Mouse (Mus musculus) thymus, adult 18-20 months (tissue): ENCODE results near the gene 2900011O08Rik.
"Not testable (repeated sequence)": the region's sequence is repeated elsewhere in the genome, so short reads cannot be mapped to it uniquely, and the experiment has no call there.

Experiments used
- DNase-seq, 2 experiments: peaks; one replicate each; pipeline ENCODE4 v3.0.0; 2022; ENCODE audit warnings: mixed read lengths in 2 of 2

Gene 2900011O08Rik

DNA sequence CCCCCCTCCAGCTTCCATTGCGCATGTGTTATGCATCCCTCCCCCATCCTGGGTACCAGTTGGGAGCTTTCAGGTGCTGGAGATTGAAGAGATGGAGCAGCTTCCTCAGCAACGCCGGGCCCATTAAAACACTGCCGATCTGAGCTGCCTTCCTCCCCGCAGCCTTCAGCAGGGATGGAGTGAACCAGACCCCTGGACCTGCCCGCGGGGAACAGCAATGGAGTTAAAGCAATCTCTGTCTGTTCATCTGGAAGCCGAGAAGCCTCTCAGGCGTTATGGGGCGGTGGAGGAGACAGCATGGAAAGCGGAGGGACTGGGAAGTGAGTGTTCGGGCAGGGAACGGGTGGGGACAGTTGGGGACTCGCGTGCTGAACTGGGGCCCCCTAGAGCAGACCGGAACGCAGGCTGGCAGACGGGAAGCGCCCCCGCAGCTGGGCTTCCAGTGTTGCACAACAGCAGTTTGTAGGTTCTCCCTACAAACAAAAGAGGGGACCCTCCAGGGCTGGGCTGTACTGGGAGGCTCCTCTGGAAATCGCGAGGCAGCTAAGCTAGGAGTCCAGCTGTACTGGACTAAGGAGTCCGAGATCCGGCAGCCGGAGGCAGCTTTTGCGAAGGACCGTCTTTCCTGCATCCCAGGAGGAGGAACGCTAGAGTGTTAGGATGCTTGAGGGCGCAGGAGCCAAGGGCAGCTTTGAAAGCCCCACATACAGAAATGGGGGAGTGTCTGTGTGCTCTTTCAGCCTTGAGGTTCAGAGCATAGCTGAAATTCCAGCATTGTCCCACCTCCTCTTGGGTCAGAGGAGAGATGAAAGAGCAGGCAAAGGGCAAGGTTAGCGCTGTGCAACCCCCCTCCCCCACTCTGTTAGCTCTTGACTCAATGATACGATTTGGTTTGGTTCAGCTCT is at the start of gene 2900011O08Rik, which contains the start of gene Ifitm7:
Gene 2900011O08Rik, plus strand, starts transcription at position 31 of the 905 bp plus-strand sequence.
Gene Ifitm7, minus strand, starts transcription at position 315 of the 905 bp plus-strand sequence.
- DNase-seq: no peak

DNA sequence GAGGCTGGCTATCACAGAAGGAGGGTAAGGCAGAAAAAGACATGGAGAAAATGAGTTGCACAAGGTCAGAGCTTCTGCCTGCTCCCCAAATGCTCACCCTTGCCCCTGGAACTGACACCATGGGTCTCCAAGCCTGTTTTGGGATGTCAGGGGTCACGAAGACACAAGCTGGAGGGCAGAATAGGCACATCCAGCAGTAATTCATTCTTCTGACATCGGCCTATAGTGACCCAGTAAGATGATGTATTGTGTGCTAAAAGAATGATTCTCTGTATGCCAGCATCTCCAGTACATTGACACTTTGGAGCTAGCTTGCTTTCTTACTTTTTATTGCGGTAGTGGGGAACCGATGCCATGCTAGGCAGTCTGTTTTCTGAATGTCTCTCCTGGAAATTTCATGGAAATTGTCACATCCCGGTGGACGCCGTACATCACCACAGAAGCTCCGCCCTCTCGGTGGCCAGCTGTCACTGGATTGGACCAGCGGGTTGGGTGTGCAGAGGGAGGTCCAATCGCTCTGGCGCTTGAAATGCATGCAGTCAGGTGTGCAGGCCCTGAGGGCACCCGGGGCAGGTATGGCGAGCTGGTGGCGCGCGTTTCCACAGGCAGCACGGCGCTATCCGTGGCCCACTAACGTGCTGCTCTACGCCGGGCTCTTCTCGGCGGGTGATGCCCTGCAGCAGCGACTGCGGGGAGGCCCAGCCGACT is 46.1 kb upstream of the 2900011O08Rik start:
- DNase-seq: no peak

DNA sequence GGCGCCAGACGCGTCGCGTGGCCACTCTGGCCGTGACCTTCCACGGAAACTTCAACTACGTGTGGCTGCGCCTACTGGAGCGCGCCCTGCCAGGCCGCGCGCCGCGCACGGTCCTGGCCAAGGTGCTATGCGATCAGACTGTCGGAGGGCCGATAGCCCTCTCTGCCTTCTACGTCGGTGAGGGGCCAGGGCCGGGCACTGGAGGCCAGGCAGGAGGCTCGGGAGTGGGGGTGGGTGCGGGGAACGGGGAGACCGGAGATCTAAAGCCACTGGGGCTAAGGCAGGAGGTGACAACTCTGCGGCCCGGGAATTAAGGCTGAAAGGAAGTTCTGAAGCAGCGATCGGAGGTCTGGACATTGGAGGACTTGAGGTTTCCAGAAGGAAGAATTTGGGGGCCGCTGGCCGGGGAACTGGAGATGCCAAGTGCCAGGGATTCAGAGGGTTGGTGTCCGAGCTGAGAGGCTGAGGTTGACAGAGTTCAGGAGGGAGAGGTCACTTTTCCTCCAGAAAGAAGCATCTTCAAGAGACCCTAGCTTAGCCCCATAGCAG is 45.5 kb upstream of the 2900011O08Rik start:
- no peak for DNase-seq

DNA sequence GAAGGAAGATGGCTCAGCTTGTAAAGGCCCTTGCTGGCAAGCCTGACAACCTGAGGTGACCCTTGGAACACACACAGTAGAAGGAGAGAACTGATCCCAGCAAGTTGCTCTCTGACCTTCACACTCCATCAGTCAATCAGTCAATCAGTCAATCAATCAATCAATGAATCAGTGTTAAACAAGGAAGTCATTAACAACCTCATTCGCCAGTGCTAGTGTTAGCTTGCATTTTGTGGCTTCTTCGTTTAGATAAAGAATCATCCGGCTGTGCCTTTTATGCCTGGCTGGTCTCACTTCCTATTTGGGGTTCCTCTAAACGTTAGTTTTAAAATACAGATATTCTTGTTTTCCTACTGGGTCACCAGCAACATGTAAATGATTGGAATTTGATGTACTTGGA is 42.2 kb upstream of the 2900011O08Rik start:
- DNase-seq: no peak

DNA sequence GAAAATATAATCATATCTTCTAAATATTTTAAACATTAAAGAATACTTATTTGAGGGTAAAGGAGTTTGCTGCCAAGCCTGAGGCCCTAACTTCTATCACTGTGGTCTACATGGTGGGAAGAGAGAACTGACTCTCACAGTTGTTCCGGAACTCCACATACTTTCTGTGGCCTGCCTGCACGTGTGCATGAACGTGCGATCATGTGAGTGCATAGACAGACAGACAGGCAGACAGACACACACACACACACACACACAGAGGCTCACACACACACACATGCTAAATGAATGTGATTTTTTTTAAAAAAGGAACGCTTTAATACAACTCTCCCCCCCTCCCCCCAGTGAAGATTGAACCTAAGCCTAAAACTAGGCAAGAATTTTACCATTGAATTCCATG is 41.7 kb upstream of the 2900011O08Rik start:
- DNase-seq: no peak

DNA sequence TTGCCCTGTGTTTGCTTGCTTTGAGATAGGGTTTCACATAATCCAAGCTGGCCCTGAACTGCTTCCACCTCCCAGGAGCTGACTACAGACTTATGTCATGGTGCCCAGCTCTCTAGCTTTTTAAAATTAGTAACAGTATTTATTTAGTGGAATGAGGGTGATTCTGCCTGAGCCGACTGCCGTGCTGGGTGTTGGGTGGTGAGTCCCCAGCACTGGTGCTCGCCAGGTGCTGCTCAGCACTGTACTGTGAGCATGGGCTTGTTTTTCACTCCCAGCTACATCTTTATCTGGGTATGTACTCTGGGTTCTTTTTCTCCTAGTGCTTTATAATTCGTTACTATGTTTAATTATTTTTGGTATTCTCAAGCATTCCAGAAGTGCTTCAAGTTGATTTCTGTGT is 41.3 kb upstream of the 2900011O08Rik start:
- DNase-seq: no peak

DNA sequence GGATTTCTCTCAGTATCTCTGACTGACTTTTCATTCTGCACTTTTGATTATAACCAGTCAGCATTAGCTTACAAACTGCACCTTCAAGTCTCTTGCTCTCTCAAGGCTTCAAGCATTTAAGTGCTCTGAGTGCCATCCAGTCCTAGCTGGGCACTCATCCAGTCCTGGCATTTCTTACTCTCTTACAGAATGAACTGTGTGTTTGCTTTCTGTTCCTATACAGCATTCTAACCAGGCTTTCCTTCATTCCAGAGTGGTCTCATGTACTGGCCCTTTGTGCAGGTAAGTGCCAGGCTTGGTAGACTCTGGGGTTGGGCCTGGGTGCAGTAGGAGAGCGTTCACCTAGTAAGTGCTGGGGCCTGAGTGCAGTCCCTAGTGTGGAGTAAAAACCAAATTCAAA is 40.1 kb upstream of the 2900011O08Rik start:
- no peak for DNase-seq

DNA sequence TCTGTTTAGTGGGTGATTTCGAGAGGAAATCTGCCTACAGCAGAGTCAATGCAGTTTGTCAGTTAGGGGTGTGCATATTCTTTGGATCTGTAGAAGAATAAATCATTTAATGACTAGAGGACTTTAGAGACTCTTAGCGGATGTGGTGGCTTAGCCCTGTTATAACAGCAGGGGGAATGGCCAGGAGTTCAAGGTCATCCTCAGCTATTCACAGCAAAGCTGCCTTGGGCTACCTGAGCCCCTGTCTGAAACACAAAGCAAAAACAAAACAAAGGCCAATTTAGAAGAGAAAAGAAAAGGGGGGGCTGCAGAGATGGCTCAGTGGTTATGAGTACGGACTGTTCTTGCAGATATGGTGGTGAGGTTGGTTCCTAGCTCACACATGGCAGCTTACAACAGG is 35.2 kb upstream of the 2900011O08Rik start:
- DNase-seq: no peak

DNA sequence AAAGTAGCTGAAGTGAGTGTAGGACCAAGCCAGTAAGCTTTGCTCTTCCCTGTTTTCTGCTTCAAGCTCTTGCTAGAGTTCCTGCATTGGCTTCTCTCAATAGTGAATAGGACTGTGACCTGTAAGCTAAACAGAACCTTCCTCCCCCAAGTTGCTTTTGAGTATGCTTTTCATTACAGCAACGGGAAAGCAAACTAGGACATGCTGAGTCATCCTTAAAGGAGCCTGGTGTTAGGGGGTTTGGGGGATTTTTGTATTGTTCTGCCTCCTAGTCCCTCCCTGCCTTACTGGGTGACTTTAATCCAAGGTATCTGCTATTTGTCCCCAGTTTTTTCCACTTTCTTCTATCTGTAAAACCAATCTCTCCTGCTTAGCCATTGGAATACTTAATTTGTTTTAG is 24.4 kb upstream of the 2900011O08Rik start:
- DNase-seq: no peak

DNA sequence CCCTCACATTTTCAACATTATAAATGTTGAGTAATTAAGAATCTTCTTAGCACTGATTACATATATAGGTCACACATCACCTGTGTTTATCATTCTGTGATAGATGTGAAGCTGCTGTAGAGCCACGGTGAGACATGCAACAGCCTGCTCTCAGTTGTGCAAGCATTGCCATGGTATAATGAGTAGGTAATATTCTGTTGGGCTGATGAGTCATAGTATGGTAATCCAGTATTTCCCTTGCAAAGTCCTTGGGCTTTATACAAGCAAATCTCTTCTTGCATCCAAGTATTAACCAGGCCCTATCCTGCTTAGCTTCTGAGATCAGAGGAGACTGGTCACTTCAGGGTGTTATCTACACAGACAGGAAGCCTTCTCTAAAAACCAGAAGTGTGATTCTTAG is 17.3 kb upstream of the 2900011O08Rik start:
- DNase-seq: no peak

DNA sequence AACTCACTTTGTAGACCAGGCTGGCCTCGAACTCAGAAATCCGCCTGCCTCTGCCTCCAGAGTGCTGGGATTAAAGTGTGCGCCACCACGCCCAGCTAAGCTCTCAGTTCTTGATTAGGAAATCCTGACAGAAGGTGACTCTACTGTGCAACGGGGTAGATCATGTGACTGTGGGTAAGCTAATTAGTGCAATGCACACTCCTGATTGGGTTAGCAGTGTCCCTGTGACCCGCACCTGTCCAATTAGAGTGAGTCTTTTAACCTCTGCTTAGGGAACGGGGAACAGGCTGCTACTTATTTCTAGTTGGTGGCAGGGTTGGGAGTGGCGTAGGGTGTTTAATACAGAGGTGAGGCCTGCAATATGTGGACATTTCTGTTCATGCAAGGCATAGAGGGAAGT is 14.4 kb upstream of the 2900011O08Rik start:
- DNase-seq: no peak

DNA sequence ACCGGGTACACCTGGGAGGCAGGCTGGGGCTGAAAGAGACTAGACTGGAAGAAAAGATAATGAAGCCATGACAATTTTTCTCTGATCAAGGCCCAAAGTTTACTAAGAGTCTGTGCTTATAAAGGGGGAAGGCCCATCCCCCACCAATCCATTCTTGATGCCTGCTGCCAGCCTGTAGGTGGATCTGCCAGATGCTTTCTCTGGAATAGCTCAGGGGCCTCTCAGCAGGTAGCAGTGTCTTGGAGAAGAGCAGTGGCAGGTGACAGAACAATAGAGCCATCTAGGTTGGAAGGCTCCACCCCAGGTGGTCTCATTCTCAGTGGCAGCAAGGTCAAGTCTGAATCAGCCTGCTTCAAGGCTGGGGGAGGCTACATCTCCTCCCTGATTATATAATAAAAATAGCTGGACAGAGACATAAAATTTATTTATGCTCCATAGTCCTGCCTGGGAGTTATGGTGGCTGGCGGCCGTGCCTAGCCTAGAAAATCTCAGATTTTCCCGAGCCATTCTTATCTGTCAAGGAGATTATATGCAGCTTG is 10.0 kb upstream of the 2900011O08Rik start:
- not testable (repeated sequence) for DNase-seq

DNA sequence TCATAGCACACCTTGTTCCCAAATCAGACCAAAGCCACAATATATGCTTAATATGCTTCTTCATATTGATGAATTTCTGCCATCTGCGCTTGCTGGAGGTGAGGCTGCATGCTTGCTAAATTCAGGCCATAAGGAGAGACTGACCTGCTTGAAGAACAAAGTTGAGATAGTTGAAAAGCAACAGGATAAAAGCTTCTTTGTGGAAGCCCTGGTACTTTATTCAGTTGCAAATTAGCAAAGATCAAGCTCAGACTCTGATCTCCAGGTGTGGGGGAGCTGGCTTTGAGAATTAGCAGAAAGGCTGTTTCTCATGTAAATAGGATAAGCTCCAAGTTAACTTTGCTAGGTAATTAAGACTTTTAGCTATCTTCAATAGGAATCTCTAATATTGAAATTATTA is 9.4 kb upstream of the 2900011O08Rik start:
- not testable (repeated sequence) for DNase-seq

DNA sequence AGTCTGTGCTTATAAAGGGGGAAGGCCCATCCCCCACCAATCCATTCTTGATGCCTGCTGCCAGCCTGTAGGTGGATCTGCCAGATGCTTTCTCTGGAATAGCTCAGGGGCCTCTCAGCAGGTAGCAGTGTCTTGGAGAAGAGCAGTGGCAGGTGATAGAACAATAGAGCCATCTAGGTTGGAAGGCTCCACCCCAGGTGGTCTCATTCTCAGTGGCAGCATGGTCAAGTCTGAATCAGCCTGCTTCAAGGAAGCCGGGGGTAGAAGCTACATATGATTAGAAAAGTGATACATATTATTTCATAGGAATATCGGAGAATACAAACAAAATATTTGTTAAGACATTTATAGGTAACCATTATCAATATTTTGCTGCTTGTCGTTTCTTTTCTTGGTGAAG is 4.7 kb upstream of the 2900011O08Rik start:
- DNase-seq: not testable (repeated sequence)

DNA sequence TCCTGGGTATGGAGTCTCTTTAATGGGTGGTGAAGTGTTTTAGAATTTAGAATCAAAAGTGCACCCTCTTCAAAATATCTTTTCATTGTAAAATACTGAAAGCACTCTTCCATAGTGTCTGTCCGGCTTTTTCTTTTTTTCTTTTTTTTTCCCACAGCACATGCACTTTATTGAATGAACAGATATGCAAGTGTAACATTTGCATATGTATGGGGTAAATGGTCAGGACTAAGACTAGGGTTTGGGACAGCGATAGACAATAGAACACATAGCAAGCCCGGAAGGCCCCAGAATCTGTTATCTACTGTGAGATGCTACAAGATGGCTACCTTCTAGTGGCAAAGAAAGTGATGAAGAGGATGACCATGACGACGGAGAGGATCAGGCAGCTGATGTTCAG is 3.2 kb upstream of the 2900011O08Rik start:
- DNase-seq: no peak

DNA sequence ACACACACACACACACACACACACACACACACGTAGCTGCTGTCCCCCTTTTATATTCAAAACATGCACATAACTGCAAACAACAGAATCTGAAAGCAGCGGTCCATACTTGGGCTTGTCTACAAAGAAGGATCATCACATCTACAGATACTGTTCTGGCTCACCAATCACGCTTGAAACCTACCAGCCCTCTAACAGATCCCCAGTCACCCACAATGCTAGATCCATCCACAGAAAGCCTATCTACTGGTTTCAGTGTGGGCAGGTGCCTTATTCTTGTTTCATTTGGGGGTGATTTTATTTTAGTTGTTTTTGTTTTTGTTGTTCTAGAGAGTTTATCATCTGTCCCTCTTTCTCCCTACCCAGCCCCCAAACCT is 219 bp upstream of the 2900011O08Rik start:
- no peak for DNase-seq

DNA sequence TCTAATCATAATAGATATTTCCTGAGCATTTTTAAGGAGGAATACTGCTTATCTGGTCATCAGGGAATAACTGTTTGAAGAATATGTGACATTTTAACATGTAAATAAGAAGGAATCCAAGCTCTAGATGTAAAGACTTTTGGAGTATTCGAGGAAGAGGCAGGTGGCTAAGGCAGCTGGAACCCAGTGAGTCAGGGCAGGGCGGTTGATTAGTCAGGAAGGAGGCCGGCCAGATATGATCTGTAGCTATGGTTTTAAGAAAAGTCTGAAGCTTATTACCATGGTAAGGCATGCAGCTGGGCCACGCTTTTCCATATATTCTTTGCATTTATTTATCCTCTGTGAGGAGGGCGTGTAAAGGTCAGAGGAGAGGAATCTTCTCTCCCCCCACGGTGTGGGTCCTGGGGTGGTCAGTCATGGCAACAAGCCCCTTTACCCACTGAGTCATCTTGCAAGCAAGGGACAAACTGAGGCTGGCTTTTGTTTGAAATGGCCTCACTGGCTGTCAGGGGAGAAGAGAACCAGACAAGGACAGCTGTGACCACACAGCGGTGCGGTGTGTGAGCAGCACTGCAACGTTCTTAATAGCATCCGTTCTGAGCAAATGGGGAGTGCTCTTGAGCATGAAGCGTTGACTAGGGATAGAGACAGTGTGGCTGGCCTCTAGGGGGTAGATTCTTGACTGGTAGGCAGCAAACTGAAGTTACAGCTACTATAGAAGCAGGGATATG is 6.3 kb downstream of the 2900011O08Rik start:
- DNase-seq: no peak

DNA sequence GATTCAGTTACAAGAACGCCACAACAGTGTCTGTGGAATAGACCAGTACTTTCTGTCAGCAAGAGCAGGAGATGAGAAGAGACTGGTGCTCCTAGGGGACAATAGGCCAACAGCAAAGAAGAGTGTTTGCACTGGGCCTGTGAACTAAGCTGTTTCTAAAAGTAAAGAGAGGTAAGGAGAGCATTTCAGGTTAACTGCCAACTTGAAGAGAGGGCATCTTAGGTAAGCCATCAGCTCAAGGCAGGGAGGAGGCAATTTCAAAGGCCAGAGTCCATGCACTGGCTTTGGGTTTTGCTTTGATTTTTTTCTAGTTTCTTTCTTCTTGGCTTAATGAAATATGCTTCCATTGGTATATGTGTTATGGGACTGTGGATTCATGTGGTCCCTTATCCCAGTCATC is 7.7 kb downstream of the 2900011O08Rik start:
- DNase-seq: no peak

DNA sequence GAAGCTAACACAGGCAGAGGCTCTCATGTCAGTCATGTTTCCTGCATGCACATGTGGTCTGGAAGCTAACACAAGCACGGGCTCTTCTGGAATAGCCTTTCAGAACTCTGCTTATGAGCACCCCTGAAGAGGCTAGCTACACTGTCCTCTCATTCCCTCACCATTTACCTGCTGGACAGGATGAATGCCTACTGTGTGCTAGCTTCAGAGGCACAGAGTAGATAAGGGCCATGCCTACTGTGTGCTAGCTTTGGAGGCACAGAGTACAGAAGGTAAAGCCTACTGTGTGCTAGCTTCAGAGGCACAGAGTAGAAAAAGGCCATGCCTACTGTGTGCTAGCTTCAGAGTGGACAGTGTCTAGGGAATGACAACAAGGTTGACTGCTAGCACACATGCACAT is 8.1 kb downstream of the 2900011O08Rik start:
- no peak for DNase-seq

DNA sequence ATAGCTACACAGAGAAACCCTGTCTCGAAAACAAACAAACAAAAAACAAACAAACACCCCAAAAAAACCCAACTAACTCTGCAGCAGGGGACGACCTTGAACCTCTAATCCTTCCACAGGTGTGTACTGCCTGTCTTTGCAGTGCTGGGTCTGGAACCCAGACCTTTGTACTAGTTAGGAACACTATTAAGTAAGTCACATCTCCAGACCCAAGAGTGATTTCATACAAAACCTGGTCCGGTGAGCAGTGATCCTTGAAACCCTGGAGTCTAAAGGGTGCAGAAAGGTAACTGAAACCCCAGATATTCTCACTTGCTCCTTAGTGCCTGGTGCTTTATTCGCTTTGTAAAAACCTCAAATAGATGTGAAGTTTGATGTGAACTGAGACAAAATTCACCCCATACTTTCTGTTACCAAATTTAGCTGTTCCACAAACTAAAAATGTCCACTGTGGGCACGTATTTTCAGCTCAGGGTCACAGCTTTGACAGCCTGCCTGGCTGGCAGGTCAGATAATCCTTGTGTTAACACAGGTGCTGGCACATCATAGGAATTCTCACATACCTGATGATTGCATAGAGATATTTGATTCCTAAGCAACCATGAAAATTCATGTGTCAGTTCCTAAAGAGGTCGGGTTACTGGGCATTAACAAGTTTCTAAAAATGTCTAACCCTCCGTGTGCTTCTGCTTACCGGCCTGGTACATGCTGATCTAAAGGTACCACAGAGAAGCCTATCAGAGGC is 17.2 kb downstream of the 2900011O08Rik start:
- no peak for DNase-seq

DNA sequence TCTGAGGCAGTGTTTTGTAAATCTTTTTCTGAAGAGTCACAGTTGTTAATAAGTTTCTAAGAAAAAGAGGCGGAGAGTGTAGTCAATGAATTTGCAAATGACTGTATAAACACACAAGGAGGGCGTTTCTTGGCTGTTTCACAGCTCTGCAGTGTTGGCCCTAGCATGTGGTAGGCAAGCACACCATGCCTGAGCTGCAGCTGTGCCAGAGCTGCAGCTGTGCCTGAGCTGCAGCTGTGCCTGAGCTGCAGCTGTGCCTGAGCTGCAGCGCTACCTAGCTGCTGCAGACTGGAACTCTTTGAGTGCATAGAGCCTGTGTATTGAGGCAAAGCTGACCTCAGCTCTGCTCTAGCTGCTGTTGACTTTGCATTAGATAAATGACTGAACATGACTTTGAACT is 17.8 kb downstream of the 2900011O08Rik start:
- no peak for DNase-seq

DNA sequence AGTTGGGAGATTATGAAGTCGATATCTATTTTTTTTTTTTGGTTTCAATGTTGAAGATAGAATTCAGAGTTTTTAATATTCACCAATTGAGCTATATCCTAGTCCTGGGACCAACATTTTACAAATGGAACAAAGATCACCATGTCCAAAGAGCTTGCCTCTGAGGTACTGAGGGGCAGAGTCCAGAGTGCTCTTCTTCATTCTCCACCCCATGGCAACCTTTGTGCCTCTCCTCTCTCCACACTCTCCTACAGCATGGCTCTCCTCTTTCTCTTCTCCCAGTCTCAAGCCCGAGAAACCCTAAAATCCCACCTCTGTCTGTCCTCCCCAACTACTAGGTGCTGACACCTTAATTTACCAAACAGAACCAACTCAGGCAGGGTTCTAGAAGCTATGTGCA is 18.3 kb downstream of the 2900011O08Rik start:
- DNase-seq: no peak
